Mouse (Mus musculus): ENCODE data around the gene Cbx1. TPM values are rescaled to one million over a fixed set of nuclear protein-coding genes. Genes with fewer than 3 reads are reported as not detected.

The Cbx1 gene
- polyA plus RNA-seq (2012; ENCODE audit: insufficient read depth, insufficient read length, missing spikeins): 51.4 and 57.5 TPM in 2 replicates

DNA sequence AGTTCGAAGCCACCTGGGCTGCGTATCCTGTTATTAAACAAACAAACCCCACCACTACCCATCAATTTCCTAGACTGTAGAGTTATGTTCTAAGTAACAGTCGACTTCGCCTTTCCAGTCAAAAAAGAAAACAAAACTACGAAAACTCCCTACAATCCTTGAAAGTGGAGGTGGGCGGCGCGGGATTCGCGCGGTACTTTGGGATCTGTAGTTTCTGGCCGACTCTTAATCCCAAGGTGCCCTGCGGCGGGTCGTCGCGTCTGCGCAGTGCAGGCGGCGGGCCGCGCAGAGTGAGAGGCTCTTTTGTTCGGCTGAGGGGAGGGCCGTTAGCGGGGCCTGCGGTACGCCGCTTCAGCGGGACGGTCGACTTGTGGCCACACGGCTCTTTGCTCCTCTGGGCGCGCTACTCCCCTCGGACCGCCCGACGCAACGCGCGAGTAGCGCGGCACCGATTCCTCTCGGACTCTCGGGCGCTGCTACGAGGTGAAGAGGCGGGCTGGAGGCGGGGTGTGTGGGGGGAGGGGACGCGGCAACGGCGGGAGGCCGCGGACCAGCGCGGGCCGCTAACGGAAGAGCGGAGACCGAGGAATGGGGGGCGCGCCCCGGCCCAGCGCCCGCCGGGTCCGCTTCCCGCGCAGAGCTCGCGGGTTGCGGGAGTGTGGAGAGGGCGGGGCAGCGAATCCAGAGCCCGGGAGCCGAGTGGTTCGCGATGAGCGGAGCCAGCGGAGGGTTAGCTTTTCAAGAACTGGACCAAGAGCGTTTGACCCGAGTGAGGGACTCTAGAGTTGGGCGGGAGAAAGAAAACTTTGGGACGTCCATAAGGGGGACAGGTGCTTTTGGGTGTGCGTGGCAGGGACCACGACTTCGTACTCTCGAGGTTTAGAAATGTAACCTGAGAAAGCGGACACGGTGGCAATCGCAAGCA, at the start of gene Cbx1:
Gene Cbx1 (plus strand): TSS at position 257 of the 925 bp plus-strand sequence.
- no peak for TF ChIP-seq CTCF (IDR thresholded peaks at IDR 0.05; ENCODE audit: low read depth, low read length)
- TF ChIP-seq POLR2A (IDR thresholded peaks at IDR 0.05; ENCODE audit: borderline replicate concordance, low read depth, low read length): no peak
- peaks cover 23% of the 10 kb centered on the region for H3K4me1 ChIP-seq (ENCODE audit: control insufficient read depth, insufficient read depth, low read length)
- H3K4me3 ChIP-seq (ENCODE audit: insufficient read depth, low read length): peak within 1 kb of the TSS; percentile 84
- H3K27ac ChIP-seq (ENCODE audit: insufficient read depth, low read depth, low read length): peak within 1 kb of the TSS; percentile 86

DNA sequence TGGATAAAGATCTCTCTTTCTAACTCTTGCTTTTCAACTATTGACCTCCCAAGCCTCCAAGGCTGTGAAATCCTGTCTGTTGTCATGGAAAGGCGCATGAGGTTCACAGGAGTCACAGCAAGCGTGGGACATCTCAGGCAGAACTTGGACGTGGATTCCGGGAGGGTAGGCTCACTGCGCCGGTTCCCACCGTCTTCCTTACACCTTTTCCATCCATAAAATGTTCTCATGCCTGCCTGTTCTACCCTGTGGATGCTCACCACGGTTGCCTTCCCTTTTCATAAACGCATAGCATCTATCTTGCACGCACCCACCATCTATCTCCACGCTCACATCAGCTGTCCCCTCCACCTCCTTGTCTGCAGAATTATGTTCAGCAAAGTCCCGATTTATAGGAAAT, 48.1 kb upstream of the Cbx1 start:
- Histone ChIP-seq H3K27ac (ENCODE audit: insufficient read depth, low read depth, low read length) (no peak overlapping the region), H3K4me3 (ENCODE audit: insufficient read depth, low read length) (no peak overlapping the region), H3K4me1 (ENCODE audit: control insufficient read depth, insufficient read depth, low read length) (no peaks in the 10 kb centered on the region)
- TF ChIP-seq POLR2A (IDR thresholded peaks at IDR 0.05; ENCODE audit: borderline replicate concordance, low read depth, low read length) (no peak), CTCF (IDR thresholded peaks at IDR 0.05; ENCODE audit: low read depth, low read length) (no peak)

DNA sequence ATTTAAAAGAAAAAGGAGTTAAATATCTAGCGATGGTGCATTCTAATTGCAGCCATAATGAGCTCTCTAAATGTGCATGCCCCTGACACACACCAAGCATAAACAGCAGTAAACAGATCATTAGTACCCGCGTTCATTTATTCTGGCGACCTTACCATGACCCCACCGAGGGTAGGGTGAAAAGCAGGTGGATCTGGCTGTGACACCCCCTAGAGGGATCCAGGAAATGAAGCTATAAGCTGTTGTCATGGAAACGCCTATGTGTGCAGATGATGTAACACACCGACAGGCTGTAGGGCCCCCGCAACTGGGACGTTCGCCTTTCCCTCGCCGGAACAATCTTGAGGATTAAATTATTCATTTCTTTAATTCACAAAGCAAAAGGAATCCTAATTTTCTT, 46.9 kb upstream of the Cbx1 start:
- Histone ChIP-seq H3K4me3 (ENCODE audit: insufficient read depth, low read length) (no peak overlapping the region), H3K27ac (ENCODE audit: insufficient read depth, low read depth, low read length) (no peak overlapping the region), H3K4me1 (ENCODE audit: control insufficient read depth, insufficient read depth, low read length) (no peaks in the 10 kb centered on the region)
- TF ChIP-seq POLR2A (IDR thresholded peaks at IDR 0.05; ENCODE audit: borderline replicate concordance, low read depth, low read length): no peak
- no peak for TF ChIP-seq CTCF (IDR thresholded peaks at IDR 0.05; ENCODE audit: low read depth, low read length)

DNA sequence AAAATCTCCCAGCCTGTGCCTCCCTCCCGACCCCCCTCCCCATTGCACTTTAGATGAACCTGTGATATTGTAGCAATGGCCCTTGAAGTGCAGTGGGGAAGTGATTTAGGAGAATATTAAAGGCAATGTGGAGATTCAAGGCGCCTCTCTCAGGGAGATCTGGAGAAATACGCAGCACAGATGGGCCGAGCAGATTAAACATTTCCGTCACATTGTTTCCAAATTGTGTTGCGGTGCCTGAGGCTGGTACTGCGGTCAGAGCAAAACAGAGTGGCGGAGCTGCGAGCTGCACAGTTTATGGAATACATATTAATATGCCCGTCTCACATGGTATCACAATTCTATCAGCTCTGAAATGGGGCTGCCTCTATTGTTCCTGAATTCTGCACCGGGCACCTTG, 45.9 kb upstream of the Cbx1 start:
- H3K4me1 ChIP-seq (ENCODE audit: control insufficient read depth, insufficient read depth, low read length): no peaks in the 10 kb centered on the region

DNA sequence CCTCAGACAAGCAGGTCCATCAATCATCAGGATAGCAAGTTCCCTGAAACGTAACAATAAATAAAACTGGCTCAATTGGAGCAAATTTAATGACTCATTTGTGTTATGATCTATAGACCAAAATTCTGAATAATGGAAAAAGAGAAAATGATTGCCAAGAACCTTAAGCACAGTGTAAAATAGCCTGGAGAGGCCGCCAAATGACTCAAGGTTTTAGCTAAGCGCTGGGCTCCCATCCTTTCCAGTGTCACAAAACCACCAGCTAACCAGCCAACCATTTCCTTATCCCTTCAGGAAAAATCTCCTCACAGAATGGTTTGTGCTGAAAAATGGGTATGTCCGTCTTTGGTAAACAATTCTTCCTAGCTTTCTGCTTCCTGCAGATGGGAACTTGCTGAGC, 45.0 kb upstream of the Cbx1 start:
- TF ChIP-seq POLR2A (IDR thresholded peaks at IDR 0.05; ENCODE audit: borderline replicate concordance, low read depth, low read length) (no peak), CTCF (IDR thresholded peaks at IDR 0.05; ENCODE audit: low read depth, low read length) (no peak)
- no peaks in the 10 kb centered on the region for H3K4me1 ChIP-seq (ENCODE audit: control insufficient read depth, insufficient read depth, low read length)
- H3K4me3 ChIP-seq (ENCODE audit: insufficient read depth, low read length): no peak overlapping the region
- H3K27ac ChIP-seq (ENCODE audit: insufficient read depth, low read depth, low read length): no peak overlapping the region

More for the DNA sequence above, 45.9 kb upstream of the Cbx1 start:
- Histone ChIP-seq H3K4me3 (ENCODE audit: insufficient read depth, low read length) (no peak overlapping the region), H3K27ac (ENCODE audit: insufficient read depth, low read depth, low read length) (no peak overlapping the region)
- TF ChIP-seq CTCF (IDR thresholded peaks at IDR 0.05; ENCODE audit: low read depth, low read length): no peak
- TF ChIP-seq POLR2A (IDR thresholded peaks at IDR 0.05; ENCODE audit: borderline replicate concordance, low read depth, low read length): no peak

DNA sequence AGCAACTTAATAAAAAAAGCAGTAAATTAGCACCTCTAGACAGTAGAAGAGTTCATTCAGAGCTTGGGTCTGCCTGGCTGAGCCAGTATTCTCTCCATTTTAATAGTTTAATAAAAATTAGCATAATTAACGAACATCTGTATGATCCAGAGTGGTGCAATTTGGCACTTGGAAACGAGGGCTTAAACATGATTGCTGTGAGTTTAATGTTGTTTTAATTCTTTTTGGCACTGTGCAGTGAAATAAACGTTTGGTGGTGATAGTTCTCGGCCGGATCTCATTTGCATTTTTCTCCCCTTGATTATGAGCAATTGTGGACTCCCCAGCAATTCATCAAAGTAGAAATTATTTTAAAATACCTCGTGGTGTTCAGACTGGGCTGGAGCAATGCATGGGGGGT, 42.3 kb upstream of the Cbx1 start:
- H3K4me3 ChIP-seq (ENCODE audit: insufficient read depth, low read length): no peak overlapping the region
- no peak overlapping the region for H3K27ac ChIP-seq (ENCODE audit: insufficient read depth, low read depth, low read length)
- no peaks in the 10 kb centered on the region for H3K4me1 ChIP-seq (ENCODE audit: control insufficient read depth, insufficient read depth, low read length)
- TF ChIP-seq CTCF (IDR thresholded peaks at IDR 0.05; ENCODE audit: low read depth, low read length) (no peak), POLR2A (IDR thresholded peaks at IDR 0.05; ENCODE audit: borderline replicate concordance, low read depth, low read length) (no peak)

DNA sequence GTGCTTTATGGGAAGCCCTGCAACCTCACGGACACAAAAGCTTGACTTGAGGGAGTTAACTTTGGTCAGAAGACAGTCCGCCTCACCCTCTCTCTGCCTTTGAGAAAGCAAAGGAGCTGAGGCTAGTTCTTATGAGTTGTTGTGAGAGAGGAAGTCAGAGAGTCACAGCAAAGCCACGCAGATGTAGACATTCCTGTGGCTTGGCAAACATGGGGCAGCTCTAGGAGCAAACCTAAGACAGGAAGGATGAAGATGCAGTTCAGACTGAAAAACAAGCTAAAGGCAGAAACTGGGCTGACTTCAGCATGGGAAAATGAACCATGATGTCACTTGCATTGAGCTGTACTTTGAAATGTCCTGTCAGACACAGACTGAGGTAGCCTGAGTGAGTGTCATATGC, 41.4 kb upstream of the Cbx1 start:
- no peaks in the 10 kb centered on the region for H3K4me1 ChIP-seq (ENCODE audit: control insufficient read depth, insufficient read depth, low read length)
- no peak for TF ChIP-seq POLR2A (IDR thresholded peaks at IDR 0.05; ENCODE audit: borderline replicate concordance, low read depth, low read length)
- TF ChIP-seq CTCF (IDR thresholded peaks at IDR 0.05; ENCODE audit: low read depth, low read length): no peak
- H3K27ac ChIP-seq (ENCODE audit: insufficient read depth, low read depth, low read length): no peak overlapping the region
- H3K4me3 ChIP-seq (ENCODE audit: insufficient read depth, low read length): no peak overlapping the region

DNA sequence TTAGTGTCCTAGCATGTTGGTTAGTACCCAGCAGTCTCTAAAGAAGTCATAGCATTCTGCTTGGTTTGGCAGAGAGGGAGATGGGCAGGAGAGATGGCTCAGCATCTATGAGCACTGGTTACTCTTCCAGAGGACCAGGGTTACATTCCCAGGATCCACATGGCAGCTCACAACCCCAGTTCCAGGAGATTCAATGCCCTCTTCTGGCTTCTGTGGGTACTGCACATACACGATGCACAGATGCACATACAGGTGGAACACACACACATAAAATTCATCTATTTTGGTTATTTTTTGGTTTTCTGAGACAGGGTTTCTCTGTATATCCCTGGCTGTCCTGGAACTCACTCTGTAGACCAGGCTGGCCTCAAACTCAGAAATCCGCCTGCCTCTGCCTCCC, 33.6 kb upstream of the Cbx1 start:
- no peak for TF ChIP-seq POLR2A (IDR thresholded peaks at IDR 0.05; ENCODE audit: borderline replicate concordance, low read depth, low read length)
- TF ChIP-seq CTCF (IDR thresholded peaks at IDR 0.05; ENCODE audit: low read depth, low read length): no peak
- Histone ChIP-seq H3K4me1 (ENCODE audit: control insufficient read depth, insufficient read depth, low read length) (no peaks in the 10 kb centered on the region), H3K27ac (ENCODE audit: insufficient read depth, low read depth, low read length) (no peak overlapping the region), H3K4me3 (ENCODE audit: insufficient read depth, low read length) (no peak overlapping the region)

DNA sequence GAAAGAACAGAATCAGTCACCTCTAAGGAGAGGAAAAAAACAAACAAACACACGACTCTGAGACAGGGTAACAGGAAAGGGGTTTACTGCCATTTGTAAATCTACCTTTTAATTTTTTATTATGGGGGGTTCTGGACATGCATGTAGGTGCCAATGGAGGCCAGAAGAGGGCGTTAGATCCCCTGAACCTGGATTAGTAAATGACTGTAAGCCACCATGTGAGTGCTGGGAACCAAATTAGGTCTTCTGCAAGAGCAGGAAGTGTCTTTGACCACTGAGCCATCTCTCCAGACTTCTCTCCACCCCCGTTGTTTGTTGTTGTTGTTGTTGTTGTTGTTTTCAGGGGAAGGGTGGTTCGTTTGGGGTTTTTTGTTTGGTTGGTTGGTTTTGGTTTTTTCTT, 31.5 kb upstream of the Cbx1 start:
- no peak overlapping the region for H3K4me3 ChIP-seq (ENCODE audit: insufficient read depth, low read length)
- H3K27ac ChIP-seq (ENCODE audit: insufficient read depth, low read depth, low read length): no peak overlapping the region
- TF ChIP-seq POLR2A (IDR thresholded peaks at IDR 0.05; ENCODE audit: borderline replicate concordance, low read depth, low read length) (no peak), CTCF (IDR thresholded peaks at IDR 0.05; ENCODE audit: low read depth, low read length) (no peak)
- no peaks in the 10 kb centered on the region for H3K4me1 ChIP-seq (ENCODE audit: control insufficient read depth, insufficient read depth, low read length)

DNA sequence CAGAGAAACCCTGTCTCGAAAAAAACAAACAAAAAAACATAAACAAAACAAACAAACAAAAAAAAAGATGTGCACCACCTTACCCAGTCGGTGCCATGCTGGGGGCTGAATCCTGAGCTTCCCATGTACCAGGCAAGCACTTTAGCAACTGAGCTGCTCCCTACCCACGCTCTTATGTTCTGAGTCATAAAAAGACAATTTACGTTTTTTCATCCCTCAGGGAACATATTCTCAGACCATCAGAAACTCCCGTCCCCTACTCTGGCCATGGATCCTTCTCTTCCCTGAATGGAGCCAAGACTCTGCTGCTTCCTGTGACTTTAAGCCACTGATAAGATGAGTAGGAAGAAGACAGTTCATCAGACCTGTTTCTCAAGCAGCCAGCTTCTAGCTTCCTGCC, 30.5 kb upstream of the Cbx1 start:
- no peak overlapping the region for H3K4me3 ChIP-seq (ENCODE audit: insufficient read depth, low read length)
- H3K4me1 ChIP-seq (ENCODE audit: control insufficient read depth, insufficient read depth, low read length): no peaks in the 10 kb centered on the region
- no peak for TF ChIP-seq POLR2A (IDR thresholded peaks at IDR 0.05; ENCODE audit: borderline replicate concordance, low read depth, low read length)
- no peak for TF ChIP-seq CTCF (IDR thresholded peaks at IDR 0.05; ENCODE audit: low read depth, low read length)
- H3K27ac ChIP-seq (ENCODE audit: insufficient read depth, low read depth, low read length): no peak overlapping the region

All from bone marrow macrophage, adult 2 months (primary cell).